Mouse (Mus musculus) subcutaneous adipose tissue, adult 2 months (tissue): ENCODE results near the gene Olfr1298. TPM values are rescaled to one million over a fixed set of nuclear protein-coding genes. Genes with fewer than 3 reads are reported as not detected.

ENCODE experiments used
- polyA plus RNA-seq: library from polyadenylated mRNA; depleted of rRNA; stranded (reverse); fragments of >200 nt; gene quantifications from 2 replicates; pipeline ENCODE4 v1.2.3, GENCODE M21; 2012; ENCODE audit warnings: low replicate concordance; rRNA removed

Olfr1298 gene
- not detected in 2 replicates for polyA plus RNA-seq

GRCm38 (mm10) chr2:111649101-111649500, at the start of gene Olfr1298:
Gene Olfr1298, minus strand, starts transcription at chr2:111649201.

GRCm38 (mm10) chr2:111661119-111661518, 12.1 kb upstream of the Olfr1298 start, which contains the start of gene Olfr1299:
Gene Olfr1299, plus strand, starts transcription at chr2:111661419.

DNA sequence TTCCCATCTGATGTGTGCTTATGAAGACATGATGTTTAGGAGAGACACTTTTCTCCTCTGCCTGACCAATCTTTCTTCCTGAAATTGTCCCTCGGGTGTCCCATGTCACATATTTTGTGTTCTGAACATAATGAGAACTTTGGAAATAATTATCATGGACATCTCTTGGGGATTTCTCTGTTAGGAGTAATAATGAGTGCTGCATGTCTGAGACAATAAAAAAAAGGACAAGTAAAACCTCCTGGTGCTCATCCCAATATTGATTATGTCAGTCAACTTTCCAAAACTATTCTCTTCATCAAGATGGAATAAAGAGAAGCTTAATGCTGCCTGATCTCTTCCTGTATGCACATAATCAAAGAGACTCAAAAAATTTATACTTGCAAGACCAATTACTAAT, 22.6 kb downstream of the Olfr1298 start, which contains the start of gene Olfr1297:
Gene Olfr1297 (minus strand): TSS at position 101 of the 400 bp plus-strand sequence.

Other genes starting within 250 kb of the Olfr1298 start
- not detected in 2 replicates for gene Olfr1286, start 226.1 kb downstream of the Olfr1298 start, polyA plus RNA-seq
- not detected in 2 replicates for gene Olfr1287, start 200.1 kb downstream of the Olfr1298 start, polyA plus RNA-seq
- not detected in 2 replicates for gene Olfr1288, start 175.1 kb downstream of the Olfr1298 start, polyA plus RNA-seq
- not detected in 2 replicates for gene Olfr1289, start 168.4 kb downstream of the Olfr1298 start, polyA plus RNA-seq
- not detected in 2 replicates for gene Olfr1290, start 155.4 kb downstream of the Olfr1298 start, polyA plus RNA-seq
- not detected in 2 replicates for gene Olfr1291-ps1, start 152.0 kb downstream of the Olfr1298 start, polyA plus RNA-seq
- not detected in 2 replicates for gene Olfr1293-ps, start 124.0 kb downstream of the Olfr1298 start, polyA plus RNA-seq
- gene Olfr1294, start 108.9 kb downstream of the Olfr1298 start, polyA plus RNA-seq: not detected in 2 replicates
- not detected in 2 replicates for gene Olfr1295, start 79.5 kb downstream of the Olfr1298 start, polyA plus RNA-seq
- gene Olfr1297, start 22.7 kb downstream of the Olfr1298 start, polyA plus RNA-seq: not detected in 2 replicates
- gene Olfr1299, start 12.2 kb upstream of the Olfr1298 start, polyA plus RNA-seq: not detected in 2 replicates
- not detected in 2 replicates for gene Olfr1301, start 101.8 kb upstream of the Olfr1298 start, polyA plus RNA-seq
- not detected in 2 replicates for gene Olfr1302, start 128.2 kb upstream of the Olfr1298 start, polyA plus RNA-seq
- not detected in 2 replicates for gene Olfr1303, start 171.1 kb upstream of the Olfr1298 start, polyA plus RNA-seq
- not detected in 2 replicates for gene Olfr1305, start 227.9 kb upstream of the Olfr1298 start, polyA plus RNA-seq